In the genomic region with DNA sequence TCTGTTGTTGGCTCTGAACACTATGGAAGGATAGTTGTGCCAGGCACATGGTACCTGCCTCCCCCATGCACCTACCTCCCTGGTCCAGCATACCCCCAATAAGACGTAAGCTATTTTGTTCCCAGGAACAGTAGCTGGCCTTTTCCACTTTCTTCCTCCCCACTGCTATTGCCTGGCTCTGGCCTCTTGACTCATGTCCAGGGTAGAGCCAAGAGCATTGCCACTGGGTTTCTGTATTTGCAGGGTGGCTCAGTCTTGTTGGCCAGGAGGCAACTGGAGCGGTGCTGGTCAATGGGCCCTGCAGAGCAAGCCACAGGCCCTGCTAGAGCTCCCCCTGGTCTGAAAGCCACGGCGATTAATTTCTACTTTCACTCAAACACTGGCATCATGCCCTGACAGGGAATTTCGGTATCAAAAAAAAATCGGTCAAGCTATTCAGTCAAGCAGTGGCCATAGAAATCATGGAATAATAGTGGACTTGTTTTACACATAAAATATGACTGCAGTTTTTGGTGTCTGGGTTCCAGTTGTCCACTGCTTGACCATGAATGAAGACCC, we compare ENCODE assay signal across 19 mouse cellular contexts.
DNase-seq lines count a peak whose midpoint lies in the region; ATAC-seq and TF ChIP-seq lines count a peak whose summit lies in the region.
"Had no signal": no experiment of that assay in that cellular context is flagged by ENCODE, and none has a peak within 500 bp of the region (broad histone marks: within the 10 kb centered on the region; RNA-seq: fewer than 3 reads in every experiment).

No protein-coding gene starts in this region.

- H3K27me3 ChIP-seq in hindbrain, postnatal 0 days (ENCODE audit: insufficient read depth, low read length) = no peaks in the 10 kb centered on the region
- H3K27me3 ChIP-seq in hindbrain, embryonic 11.5 days (ENCODE audit: control insufficient read depth, insufficient read depth, low read length) = no peaks in the 10 kb centered on the region
- peaks cover 14% of the 10 kb centered on the region; the same call in 1 of the 2 replicates for H3K27me3 ChIP-seq in midbrain, embryonic 10.5 days (ENCODE audit: low read depth, poor library complexity, severe bottlenecking)
- H3K27me3 ChIP-seq in midbrain, embryonic 15.5 days (replicated peaks) = no peaks in the 10 kb centered on the region
- H3K27me3 ChIP-seq: embryonic facial prominence, embryonic 12.5 days; hindbrain, embryonic 13.5 days; neural tube, embryonic 15.5 days had no signal

- no peak for ATAC-seq in hindbrain, postnatal 0 days
- ATAC-seq in hindbrain, embryonic 11.5 days (ENCODE audit: low FRiP score) = no peak
- no peak for ATAC-seq in midbrain, embryonic 15.5 days (replicated peaks)
- ATAC-seq: activated CD4-positive, CD25-positive, alpha-beta regulatory T cell, adult 4 months; inflammation-experienced regulatory T-cells, adult 6 months had no signal

- H3K4me1 ChIP-seq in hindbrain, postnatal 0 days (ENCODE audit: insufficient read depth, low read length) = peaks cover 13% of the 10 kb centered on the region
- H3K4me1 ChIP-seq in hindbrain, embryonic 11.5 days (replicated peaks; ENCODE audit: control insufficient read depth, insufficient read depth, low read length) = peaks cover 8% of the 10 kb centered on the region
- H3K4me1 ChIP-seq in midbrain, embryonic 10.5 days = peaks cover 70% of the 10 kb centered on the region
- H3K4me1 ChIP-seq in midbrain, embryonic 15.5 days = peaks cover 28% of the 10 kb centered on the region

- DNase-seq in heart, adult 11 months = peak; percentile 90
- no peak for DNase-seq in heart, adult 18-20 months
- DNase-seq in hindbrain, postnatal 0 days (ENCODE audit: low spot score) = peak; percentile 24
- DNase-seq in hindbrain, embryonic 11.5 days (ENCODE audit: low spot score) = no peak
- DNase-seq in midbrain, embryonic 10.5 days (ENCODE audit: low spot score) = no peak
- DNase-seq: adrenal gland, postnatal 36 days; cerebellum, adult 11 months; cerebellum, postnatal 14 days; kidney, adult 18-20 months; lung, postnatal 4 days; thymus, postnatal 25 days had no signal

- no peaks in the 10 kb centered on the region for H3K9me3 ChIP-seq in hindbrain, postnatal 0 days (ENCODE audit: low read length)
- no peaks in the 10 kb centered on the region for H3K9me3 ChIP-seq in hindbrain, embryonic 11.5 days (ENCODE audit: control insufficient read depth, low read length)
- H3K9me3 ChIP-seq in midbrain, embryonic 10.5 days (replicated peaks) = no peaks in the 10 kb centered on the region
- no peaks in the 10 kb centered on the region for H3K9me3 ChIP-seq in midbrain, embryonic 15.5 days
- H3K9me3 ChIP-seq: embryonic facial prominence, embryonic 12.5 days; forebrain, embryonic 12.5 days; hindbrain, embryonic 13.5 days; neural tube, embryonic 15.5 days; stomach, embryonic 15.5 days had no signal

- 52% methylated on average over 6 of the region's 6 CpGs for WGBS in hindbrain, postnatal 0 days
- 93% methylated on average over 6 of the region's 6 CpGs for WGBS in hindbrain, embryonic 11.5 days
- WGBS in midbrain, embryonic 10.5 days = 96% methylated on average over 6 of the region's 6 CpGs
- 89% methylated on average over 6 of the region's 6 CpGs for WGBS in midbrain, embryonic 15.5 days

- H3K36me3 ChIP-seq in hindbrain, postnatal 0 days (ENCODE audit: insufficient read depth, low read length) = no peaks in the 10 kb centered on the region
- H3K36me3 ChIP-seq in hindbrain, embryonic 11.5 days (ENCODE audit: control insufficient read depth, insufficient read depth, low read length) = no peaks in the 10 kb centered on the region
- H3K36me3 ChIP-seq in midbrain, embryonic 10.5 days = no peaks in the 10 kb centered on the region
- no peaks in the 10 kb centered on the region for H3K36me3 ChIP-seq in midbrain, embryonic 15.5 days (replicated peaks)
- H3K36me3 ChIP-seq: embryonic facial prominence, embryonic 12.5 days; forebrain, embryonic 12.5 days; hindbrain, embryonic 13.5 days; neural tube, embryonic 15.5 days; stomach, embryonic 15.5 days had no signal

- no peak overlapping the region for H3K4me2 ChIP-seq in hindbrain, postnatal 0 days (ENCODE audit: low read depth, low read length)
- no peak overlapping the region for H3K4me2 ChIP-seq in hindbrain, embryonic 11.5 days (replicated peaks; ENCODE audit: low read depth, low read length)
- no peak overlapping the region for H3K4me2 ChIP-seq in midbrain, embryonic 15.5 days
- H3K4me2 ChIP-seq: embryonic facial prominence, embryonic 12.5 days; forebrain, embryonic 12.5 days; hindbrain, embryonic 13.5 days; neural tube, embryonic 15.5 days; stomach, embryonic 15.5 days had no signal

- no peak for TF ChIP-seq CTCF in hindbrain, postnatal 0 days (IDR thresholded peaks at IDR 0.05; ENCODE audit: low read depth)

- H3K4me3 ChIP-seq in hindbrain, postnatal 0 days (ENCODE audit: low read length) = no peak overlapping the region
- no peak overlapping the region for H3K4me3 ChIP-seq in hindbrain, embryonic 11.5 days (ENCODE audit: low read depth, low read length)
- H3K4me3 ChIP-seq in midbrain, embryonic 10.5 days = no peak overlapping the region
- H3K4me3 ChIP-seq in midbrain, embryonic 15.5 days = no peak overlapping the region
- H3K4me3 ChIP-seq: embryonic facial prominence, embryonic 12.5 days; forebrain, embryonic 12.5 days; hindbrain, embryonic 13.5 days; neural tube, embryonic 15.5 days; stomach, embryonic 15.5 days had no signal

- H3K27ac ChIP-seq in hindbrain, postnatal 0 days = peak overlapping the region; percentile 32; the same call in 1 of the 2 replicates
- no peak overlapping the region for H3K27ac ChIP-seq in hindbrain, embryonic 11.5 days (ENCODE audit: low read depth, low read length)
- H3K27ac ChIP-seq in midbrain, embryonic 10.5 days (replicated peaks) = 0 out of 2 replicates have a peak overlapping the region, but pooled peaks have one; percentile 28
- H3K27ac ChIP-seq in midbrain, embryonic 15.5 days = no peak overlapping the region
- H3K27ac ChIP-seq: forebrain, embryonic 12.5 days; hindbrain, embryonic 13.5 days; neural tube, embryonic 15.5 days; stomach, embryonic 15.5 days had no signal

- no peak overlapping the region for H3K9ac ChIP-seq in hindbrain, postnatal 0 days (replicated peaks; ENCODE audit: low read length)
- no peak overlapping the region for H3K9ac ChIP-seq in hindbrain, embryonic 11.5 days (ENCODE audit: low read depth, low read length)
- no peak overlapping the region for H3K9ac ChIP-seq in midbrain, embryonic 15.5 days
- H3K9ac ChIP-seq: embryonic facial prominence, embryonic 12.5 days; forebrain, embryonic 12.5 days; hindbrain, embryonic 13.5 days; neural tube, embryonic 15.5 days; stomach, embryonic 15.5 days had no signal

Comparison
In these comparisons a context has a peak if more than half of its experiments do, and no peak if none do; other contexts are left out.
1. DNase-seq: peak in heart, adult 11 months (single experiment) and hindbrain, postnatal 0 days (single experiment); none in heart, adult 18-20 months (0 of 2), hindbrain, embryonic 11.5 days (single experiment) and midbrain, embryonic 10.5 days (single experiment).
2. H3K27ac ChIP-seq: peak in hindbrain, postnatal 0 days (single experiment) and midbrain, embryonic 10.5 days (single experiment); none in hindbrain, embryonic 11.5 days (single experiment) and midbrain, embryonic 15.5 days (single experiment).